Mouse (Mus musculus) lung, embryonic 16.5 days (tissue): ENCODE measurements around the gene Prkcg. TPM values are rescaled to one million over a fixed set of nuclear protein-coding genes. Genes with fewer than 3 reads are reported as not detected.

Experiments used
- ATAC-seq: fragments of 200-750 bp; cut with Nextera tagmentation; 2 replicates; pipeline ENCODE4 v1.8.0; 2017; ENCODE audit warnings: low read depth, mild to moderate bottlenecking, moderate library complexity
- H3K27ac ChIP-seq: fragments of 300-500 bp; sonication (generic); 2 replicates; pipeline ENCODE4 v1.5.1; 2014; ENCODE audit warnings: mild to moderate bottlenecking, control low read depth, low read length
- H3K27me3 ChIP-seq: fragments of 300-500 bp; sonication (generic); 2 replicates; pipeline ENCODE4 v1.6.1; 2014; ENCODE audit warnings: low read depth, low read length, mixed read lengths; ENCODE audit not compliant: control insufficient read depth, insufficient read depth
- H3K36me3 ChIP-seq: fragments of 300-500 bp; sonication (generic); 2 replicates; pipeline ENCODE4 v1.6.1; 2014; ENCODE audit warnings: low read length; ENCODE audit not compliant: control insufficient read depth, insufficient read depth
- H3K4me1 ChIP-seq: fragments of 300-500 bp; sonication (generic); replicated peaks from 2 replicates; pipeline ENCODE4 v1.6.1; 2014; ENCODE audit warnings: low read length, mixed read lengths; ENCODE audit not compliant: control insufficient read depth, insufficient read depth
- H3K4me2 ChIP-seq: fragments of 300-500 bp; sonication (generic); 2 replicates; pipeline ENCODE4 v1.6.1; 2014; ENCODE audit warnings: low read depth, low read length, control low read depth
- H3K4me3 ChIP-seq: fragments of 300-500 bp; sonication (generic); 2 replicates; pipeline ENCODE4 v1.5.1; 2014; ENCODE audit warnings: mild to moderate bottlenecking, low read length, control low read depth
- H3K9ac ChIP-seq: fragments of 300-500 bp; sonication (generic); 2 replicates; pipeline ENCODE4 v1.6.1; 2014; ENCODE audit warnings: low read length, control low read depth
- H3K9me3 ChIP-seq: fragments of 300-500 bp; sonication (generic); 2 replicates; pipeline ENCODE4 v1.6.1; 2016; ENCODE audit warnings: low read length; ENCODE audit not compliant: control insufficient read depth
- WGBS: fragments of 180-500 bp; shearing (Covaris S2); extraction: QIAGEN DNeasy Blood & Tissue Kit; methylation state at CpG from one replicate; pipeline ENCODE4 v1.1.7; 2014; 5-methylcytosine and 5-hydroxymethylcytosine counted together
- polyA plus RNA-seq: library from polyadenylated mRNA; unstranded; fragments of >200 nt; fragmentation: Nextera tagmentation; extraction: Ambion mirVana; gene quantifications from 2 replicates; pipeline ENCODE4 v1.2.1, GENCODE M21; 2015

Prkcg gene
- polyA plus RNA-seq, 1 experiment from 2014 or later: 0.24 TPM

GRCm38 (mm10) chr7:3296711-3297110 is 7.7 kb downstream of the Prkcg start:
- H3K4me1 ChIP-seq: peaks cover 25% of the 10 kb centered on the region
- H3K36me3 ChIP-seq: peaks cover 28% of the 10 kb centered on the region

GRCm38 (mm10) chr7:3299941-3300617 is 11.1 kb downstream of the Prkcg start:
- Histone ChIP-seq H3K9ac (no peak overlapping the region), H3K36me3 (peaks cover 28% of the 10 kb centered on the region), H3K4me2 (no peak overlapping the region), H3K4me3 (no peak overlapping the region), H3K9me3 (no peaks in the 10 kb centered on the region), H3K27me3 (peaks cover 17% of the 10 kb centered on the region), H3K4me1 (peaks cover 22% of the 10 kb centered on the region), H3K27ac (no peak overlapping the region)
- ATAC-seq: no peak
- WGBS: 51% methylated on average over 7 of the region's 7 CpGs

More at GRCm38 (mm10) chr7:3296711-3297110, 7.7 kb downstream of the Prkcg start:
- Histone ChIP-seq H3K4me2 (no peak overlapping the region), H3K27me3 (no peaks in the 10 kb centered on the region), H3K4me3 (no peak overlapping the region), H3K9me3 (no peaks in the 10 kb centered on the region), H3K27ac (no peak overlapping the region), H3K9ac (no peak overlapping the region)
- ATAC-seq: no peak
- 94% methylated on average over 16 of the region's 16 CpGs for whole genome bisulfite sequencing

- no peak for ATAC-seq
- Histone ChIP-seq H3K9ac (no peak overlapping the region), H3K9me3 (no peaks in the 10 kb centered on the region), H3K27me3 (peaks cover 21% of the 10 kb centered on the region), H3K27ac (no peak overlapping the region), H3K4me2 (no peak overlapping the region; the same call in 1 of the 2 replicates), H3K36me3 (peaks cover 27% of the 10 kb centered on the region), H3K4me3 (no peak overlapping the region), H3K4me1 (peaks cover 16% of the 10 kb centered on the region)
- 57% methylated on average over 8 of the region's 8 CpGs for WGBS
Measured at GRCm38 (mm10) chr7:3300891-3301627, 12.1 kb downstream of the Prkcg start.

- peaks cover 16% of the 10 kb centered on the region for H3K4me1 ChIP-seq
- peaks cover 20% of the 10 kb centered on the region for H3K36me3 ChIP-seq
- 4% methylated on average over 33 of the region's 33 CpGs for WGBS
- peak overlapping the region; percentile 33 for H3K4me3 ChIP-seq
- H3K27ac ChIP-seq: no peak overlapping the region
- peaks cover 21% of the 10 kb centered on the region for H3K27me3 ChIP-seq
- peak overlapping the region; percentile 54 for H3K9ac ChIP-seq
- peak; percentile 56 for ATAC-seq
- H3K4me2 ChIP-seq: peak overlapping the region; percentile 56
- H3K9me3 ChIP-seq: no peaks in the 10 kb centered on the region
Measured at GRCm38 (mm10) chr7:3301628-3302555, 12.9 kb downstream of the Prkcg start.

- Histone ChIP-seq H3K27me3 (peaks cover 21% of the 10 kb centered on the region), H3K9ac (peak overlapping the region; percentile 54), H3K4me3 (peak overlapping the region; percentile 33), H3K9me3 (no peaks in the 10 kb centered on the region), H3K4me1 (peaks cover 16% of the 10 kb centered on the region), H3K27ac (no peak overlapping the region), H3K4me2 (peak overlapping the region; percentile 56), H3K36me3 (peaks cover 11% of the 10 kb centered on the region)
- ATAC-seq: peak; percentile 37
- WGBS: 1% methylated on average over 16 of the region's 16 CpGs
Measured at GRCm38 (mm10) chr7:3302556-3303275, 13.7 kb downstream of the Prkcg start.

GRCm38 (mm10) chr7:3303276-3303781 is 14.3 kb downstream of the Prkcg start:
- peak overlapping the region; percentile 56 for H3K4me2 ChIP-seq
- under 1% methylated on average over 21 of the region's 29 CpGs for WGBS
- peak; percentile 49 for ATAC-seq
- H3K4me3 ChIP-seq: peak overlapping the region; percentile 33
- no peak overlapping the region for H3K27ac ChIP-seq
- peaks cover 21% of the 10 kb centered on the region for H3K27me3 ChIP-seq
- no peak overlapping the region for H3K9ac ChIP-seq
- peaks cover 9% of the 10 kb centered on the region for H3K36me3 ChIP-seq
- H3K9me3 ChIP-seq: no peaks in the 10 kb centered on the region
- peaks cover 16% of the 10 kb centered on the region for H3K4me1 ChIP-seq

- Histone ChIP-seq H3K36me3 (peaks cover 6% of the 10 kb centered on the region), H3K27me3 (peaks cover 21% of the 10 kb centered on the region), H3K4me3 (peak overlapping the region; percentile 33), H3K9me3 (no peaks in the 10 kb centered on the region), H3K4me2 (peak overlapping the region; percentile 56), H3K4me1 (peaks cover 16% of the 10 kb centered on the region), H3K27ac (no peak overlapping the region), H3K9ac (no peak overlapping the region)
- WGBS: 5% methylated on average over 11 of the region's 12 CpGs
- no peak for ATAC-seq
Measured at GRCm38 (mm10) chr7:3303789-3304188, 14.8 kb downstream of the Prkcg start.

- Histone ChIP-seq H3K4me2 (no peak overlapping the region), H3K9me3 (no peaks in the 10 kb centered on the region), H3K27ac (no peak overlapping the region), H3K9ac (no peak overlapping the region), H3K4me1 (peaks cover 16% of the 10 kb centered on the region), H3K4me3 (no peak overlapping the region), H3K27me3 (peaks cover 21% of the 10 kb centered on the region), H3K36me3 (peaks cover 4% of the 10 kb centered on the region)
- no peak for ATAC-seq
- 13% methylated on average over 10 of the region's 10 CpGs for WGBS
Measured at GRCm38 (mm10) chr7:3304298-3304697, 15.3 kb downstream of the Prkcg start.
